Mouse (Mus musculus) liver, adult 2 months (tissue): Measurements from ENCODE around the gene Nav2.

Experiments
- CTCF ChIP-seq: fragments of 200-500 bp; IDR thresholded peaks from 2 replicates; pipeline ENCODE4 v1.5.1; 2011; ENCODE audit warnings: low read depth, low read length, control low read depth
- POLR2A ChIP-seq: fragments of 200-500 bp; IDR thresholded peaks from 2 replicates; pipeline ENCODE4 v1.6.1; 2011; ENCODE audit warnings: low read length, control low read depth; ENCODE audit not compliant: insufficient read depth; ENCODE audit errors: extremely low read depth

DNA sequence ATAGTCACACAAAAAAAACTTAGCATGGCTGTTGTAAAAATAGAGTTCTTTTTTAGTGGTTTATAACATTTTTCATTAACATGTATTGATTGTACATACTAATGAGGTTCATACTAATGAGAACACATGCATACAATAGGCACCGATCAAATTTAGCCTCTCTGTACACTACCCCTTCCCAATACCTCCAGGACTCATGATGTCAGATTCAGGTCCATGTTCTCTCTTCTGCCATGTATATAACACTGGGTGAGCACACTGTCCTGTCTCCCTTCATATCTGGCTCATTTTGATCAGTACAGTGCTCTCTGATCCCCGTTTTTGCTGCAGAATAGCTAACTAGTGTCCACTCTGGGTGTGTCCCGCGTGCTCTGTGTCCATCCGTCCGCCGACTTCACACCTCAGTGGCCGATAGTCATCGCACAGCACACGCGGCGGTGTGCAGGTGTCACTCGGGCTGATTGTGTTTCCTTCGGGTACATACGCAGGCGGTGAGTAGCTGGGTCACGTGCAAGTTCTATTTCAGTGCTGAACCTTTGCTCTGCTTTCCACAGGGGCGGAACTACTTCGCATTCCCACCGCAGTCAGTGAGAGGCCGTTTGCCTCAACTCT is 268.2 kb downstream of the Nav2 start:
- TF ChIP-seq CTCF (no peak), POLR2A (no peak)
